Mouse (Mus musculus) lung, adult 18-20 months (tissue): Measurements from ENCODE around the gene Ppp1r3f.

Experiments
- DNase-seq, 2 experiments: peaks; one replicate each; pipeline ENCODE4 v3.0.0; 2022; ENCODE audit warnings: mixed read lengths in 2 of 2

Gene Ppp1r3f

DNA sequence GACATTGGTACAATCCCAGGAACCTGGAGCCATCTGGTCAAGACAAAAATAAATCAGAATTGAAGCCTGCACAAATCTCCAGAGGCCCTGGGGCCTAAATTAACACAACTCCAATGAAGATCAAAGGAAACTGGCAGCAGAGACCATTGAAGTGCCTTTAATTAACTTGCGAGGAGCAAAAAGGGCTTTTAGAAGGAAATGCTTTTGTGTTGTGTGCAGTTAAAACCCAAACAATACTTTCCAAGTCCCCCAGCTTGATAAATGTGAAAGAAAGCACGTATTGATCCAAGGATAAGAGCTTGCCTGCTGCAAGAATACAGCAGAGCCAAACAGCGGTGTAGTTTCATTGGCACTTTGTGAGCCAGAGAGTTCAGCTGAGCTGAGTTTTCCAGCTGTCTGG is 49.1 kb downstream of the Ppp1r3f start:
- DNase-seq = no peak
